Mouse (Mus musculus) kidney, adult 18-20 months (tissue): ENCODE data around the gene Dcxr.
A peak's percentile ranks its signal among the peaks of the same experiment; 100 is the strongest.

Experiments
- DNase-seq: peaks from one replicate; pipeline ENCODE4 v3.0.0; 2021

The Dcxr gene

GRCm38 (mm10) chr11:120728530-120729240 is 1.6 kb upstream of the Dcxr start:
- DNase-seq, result no peak

GRCm38 (mm10) chr11:120727564-120727963 is 483 bp upstream of the Dcxr start:
- no peak for DNase-seq

GRCm38 (mm10) chr11:120726243-120727168 is 575 bp downstream of the Dcxr start:
- no peak for DNase-seq

GRCm38 (mm10) chr11:120723509-120723908 is 3.6 kb downstream of the Dcxr start:
- no peak for DNase-seq

GRCm38 (mm10) chr11:120722761-120723382 is 4.2 kb downstream of the Dcxr start:
- peak; percentile 59 for DNase-seq

- peak; percentile 48 for DNase-seq
Measured at GRCm38 (mm10) chr11:120722067-120722630, 4.9 kb downstream of the Dcxr start.

- peak; percentile 70 for DNase-seq
Measured at GRCm38 (mm10) chr11:120721124-120722066, 5.7 kb downstream of the Dcxr start, which contains the start of gene Rac3. TSS of gene Rac3 (plus strand) at chr11:120721470.

GRCm38 (mm10) chr11:120720450-120720849 is 6.6 kb downstream of the Dcxr start:
- DNase-seq, result peak; percentile 90

- no peak for DNase-seq
Measured at GRCm38 (mm10) chr11:120719841-120720376, 7.2 kb downstream of the Dcxr start.

- no peak for DNase-seq
Measured at GRCm38 (mm10) chr11:120719242-120719641, 7.8 kb downstream of the Dcxr start.

GRCm38 (mm10) chr11:120715131-120715530 is 11.9 kb downstream of the Dcxr start:
- DNase-seq, result no peak

- DNase-seq, result no peak
Measured at GRCm38 (mm10) chr11:120714546-120714945, 12.5 kb downstream of the Dcxr start.

- DNase-seq, result peak; percentile 96
Measured at GRCm38 (mm10) chr11:120713580-120714518, 13.2 kb downstream of the Dcxr start, which contains the start of the genes Cenpx and Lrrc45. TSS of gene Cenpx (minus strand) at chr11:120713738. TSS of gene Lrrc45 (plus strand) at chr11:120713925.

GRCm38 (mm10) chr11:120712771-120713568 is 14.1 kb downstream of the Dcxr start:
- DNase-seq, result peak; percentile 64

GRCm38 (mm10) chr11:120711980-120712604 is 15.0 kb downstream of the Dcxr start:
- no peak for DNase-seq

GRCm38 (mm10) chr11:120710672-120711071 is 16.4 kb downstream of the Dcxr start:
- DNase-seq, result no peak

GRCm38 (mm10) chr11:120709551-120709950 is 17.5 kb downstream of the Dcxr start:
- DNase-seq, result no peak

- no peak for DNase-seq
Measured at GRCm38 (mm10) chr11:120707969-120708368, 19.1 kb downstream of the Dcxr start.

GRCm38 (mm10) chr11:120707225-120707624 is 19.9 kb downstream of the Dcxr start:
- DNase-seq, result no peak
